Mouse (Mus musculus) thymus, postnatal 14 days (tissue): ENCODE results near the gene Pxn.

Experiments used
- DNase-seq: peaks from one replicate; pipeline ENCODE4 v3.0.0; 2021

The Pxn gene

DNA sequence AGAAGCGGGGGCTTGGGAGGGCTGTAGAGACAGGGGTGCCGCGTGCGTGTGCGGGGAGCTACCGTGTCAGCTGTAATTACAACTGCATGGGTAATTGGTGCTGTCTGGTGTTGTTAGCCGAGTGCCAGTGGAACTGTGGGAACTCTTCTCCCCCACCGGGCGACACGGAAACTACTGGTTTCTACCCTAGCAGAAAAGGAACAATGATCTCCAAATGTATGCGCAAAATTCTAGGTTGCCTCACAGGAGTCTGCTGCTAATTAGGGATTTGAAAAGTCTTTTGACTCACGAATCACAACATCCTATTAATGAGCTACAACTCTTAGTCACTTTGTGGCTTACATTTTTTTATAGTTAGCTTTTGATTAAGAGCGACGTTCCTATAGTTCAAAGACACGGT, 79.7 kb downstream of the Pxn start:
- no peak for DNase-seq

GRCm38 (mm10) chr5:115586780-115587179, 80.3 kb downstream of the Pxn start:
- DNase-seq = no peak

DNA sequence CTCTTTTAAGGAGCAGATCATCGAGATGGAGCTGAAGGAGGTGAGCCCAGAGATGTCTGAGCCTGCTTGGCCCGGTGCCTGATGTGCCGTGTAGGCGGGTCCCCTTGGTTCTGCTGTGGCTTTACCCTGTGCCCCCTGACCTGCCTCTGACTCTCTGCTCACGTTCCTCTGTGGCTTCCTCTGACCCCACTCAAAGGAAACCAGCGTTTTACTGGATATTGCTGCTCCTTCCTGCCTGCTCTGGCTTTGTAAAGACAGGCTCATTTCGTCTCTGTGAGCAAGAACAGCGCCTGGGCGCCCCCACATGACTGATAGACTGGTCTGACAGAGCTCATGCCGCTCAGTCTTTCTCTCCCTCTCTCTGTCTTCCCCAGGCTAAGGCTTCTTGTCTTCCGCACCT, 84.6 kb downstream of the Pxn start:
- DNase-seq = no peak

GRCm38 (mm10) chr5:115591506-115591905, 85.0 kb downstream of the Pxn start:
- DNase-seq = no peak

GRCm38 (mm10) chr5:115603561-115603960, 97.1 kb downstream of the Pxn start:
- DNase-seq = no peak
